Mouse (Mus musculus) midbrain, embryonic 14.5 days (tissue): ENCODE results near the gene Emc6. TPM values are rescaled to one million over a fixed set of nuclear protein-coding genes. Genes with fewer than 3 reads are reported as not detected.
A peak's percentile ranks its signal among the peaks of the same experiment; 100 is the strongest.

Experiments
- ATAC-seq: fragments of 200-750 bp; cut with Nextera tagmentation; 2 replicates; pipeline ENCODE4 v1.8.0; 2017; ENCODE audit warnings: moderate number of reproducible peaks, moderate library complexity; ENCODE audit not compliant: low FRiP score, low TSS enrichment
- DNase-seq: peaks from one replicate; pipeline ENCODE4 v3.0.0-alpha.2; 2015
- H3K27ac ChIP-seq: fragments of 300-500 bp; sonication (generic); replicated peaks from 2 replicates; pipeline ENCODE4 v1.5.1; 2014; ENCODE audit warnings: mild to moderate bottlenecking, low read depth, low read length, moderate library complexity
- H3K27me3 ChIP-seq: fragments of 300-500 bp; sonication (generic); 2 replicates; pipeline ENCODE4 v1.6.1; 2014; ENCODE audit warnings: low read length, control low read depth, mixed read lengths; ENCODE audit not compliant: control insufficient read depth, insufficient read depth
- H3K36me3 ChIP-seq: fragments of 300-500 bp; sonication (generic); 2 replicates; pipeline ENCODE4 v1.6.1; 2014; ENCODE audit warnings: low read length, control low read depth; ENCODE audit not compliant: control insufficient read depth, insufficient read depth
- H3K4me1 ChIP-seq: fragments of 300-500 bp; sonication (generic); 2 replicates; pipeline ENCODE4 v1.6.1; 2014; ENCODE audit warnings: mild to moderate bottlenecking, antibody characterized with exemption, low read length, control low read depth; ENCODE audit not compliant: control insufficient read depth, insufficient read depth
- H3K4me2 ChIP-seq: fragments of 300-500 bp; sonication (generic); 2 replicates; pipeline ENCODE4 v1.6.1; 2014; ENCODE audit warnings: mild to moderate bottlenecking, low read length, moderate library complexity
- H3K4me3 ChIP-seq: fragments of 300-500 bp; sonication (generic); replicated peaks from 2 replicates; pipeline ENCODE4 v1.5.1; 2014; ENCODE audit warnings: low read depth, low read length
- H3K9ac ChIP-seq: fragments of 300-500 bp; sonication (generic); replicated peaks from 2 replicates; pipeline ENCODE4 v1.6.1; 2014; ENCODE audit warnings: mild to moderate bottlenecking, low read length, moderate library complexity
- H3K9me3 ChIP-seq: fragments of 300-500 bp; sonication (generic); 2 replicates; pipeline ENCODE4 v1.6.1; 2016; ENCODE audit warnings: low read length, control low read depth, mixed read lengths; ENCODE audit not compliant: control insufficient read depth
- WGBS: fragments of 180-500 bp; shearing (Covaris S2); extraction: QIAGEN DNeasy Blood & Tissue Kit; methylation state at CpG from one replicate; pipeline ENCODE4 v1.1.7; 2014; 5-methylcytosine and 5-hydroxymethylcytosine counted together
- polyA plus RNA-seq: library from polyadenylated mRNA; unstranded; fragments of >200 nt; fragmentation: Nextera tagmentation; extraction: Ambion mirVana; gene quantifications from 2 replicates; pipeline ENCODE4 v1.2.1, GENCODE M21; 2014

The Emc6 gene
- polyA plus RNA-seq, 1 experiment from 2014 or later = 144 TPM

DNA sequence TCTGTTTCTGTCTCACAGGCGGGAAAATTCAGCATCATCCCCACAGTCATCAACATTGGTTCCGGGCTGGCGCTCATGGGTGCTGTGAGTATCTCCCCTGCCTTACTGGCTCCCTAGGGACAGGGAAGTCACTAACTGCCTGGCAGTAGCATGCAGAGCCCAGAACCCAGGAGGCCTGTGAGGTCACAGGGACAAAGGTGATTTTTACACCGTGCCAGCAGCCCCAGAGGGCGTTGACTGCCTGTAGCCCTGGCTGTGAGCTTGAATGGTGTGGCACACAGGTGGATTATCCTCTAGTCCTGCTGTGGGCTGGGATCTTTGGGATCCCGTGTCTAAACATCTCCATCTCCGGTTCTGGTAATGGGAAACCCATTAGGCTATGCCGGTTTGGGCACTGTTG is 8.8 kb downstream of the Emc6 start:
- 82% methylated on average over 8 of the region's 8 CpGs for WGBS
- no peak for ATAC-seq
- H3K4me2 ChIP-seq = no peak overlapping the region
- H3K36me3 ChIP-seq = 0 out of 2 replicates have a peak, but pooled peaks cover 2% of the 10 kb centered on the region
- no peaks in the 10 kb centered on the region for H3K27me3 ChIP-seq
- H3K4me3 ChIP-seq = no peak overlapping the region
- no peak for DNase-seq
- no peaks in the 10 kb centered on the region for H3K9me3 ChIP-seq
- no peaks in the 10 kb centered on the region for H3K4me1 ChIP-seq
- H3K9ac ChIP-seq = no peak overlapping the region
- no peak overlapping the region for H3K27ac ChIP-seq

DNA sequence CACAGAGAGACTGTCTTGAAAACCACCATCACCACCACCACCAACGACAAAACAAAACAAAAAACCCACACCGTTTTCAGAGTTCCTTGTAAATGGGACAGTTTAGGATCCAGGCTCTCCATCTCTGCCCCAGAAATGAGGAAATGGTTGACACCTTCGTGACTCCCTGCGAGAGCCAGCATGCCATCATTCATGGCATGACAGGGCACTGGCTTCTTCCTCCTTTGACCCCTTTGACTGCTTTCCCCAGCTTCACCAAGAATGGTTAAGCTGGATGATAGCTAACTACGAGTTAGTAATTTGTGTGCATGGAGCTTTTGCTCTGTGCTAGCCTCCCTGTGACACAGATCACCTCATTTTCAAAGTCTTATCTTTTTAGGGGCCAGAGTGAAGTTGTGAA is 14.6 kb downstream of the Emc6 start:
- no peak overlapping the region for H3K27ac ChIP-seq
- no peak for ATAC-seq
- no peaks in the 10 kb centered on the region; the same call in 1 of the 2 replicates for H3K4me1 ChIP-seq
- no peak overlapping the region for H3K9ac ChIP-seq
- H3K4me3 ChIP-seq = no peak overlapping the region
- H3K4me2 ChIP-seq = no peak overlapping the region
- no peaks in the 10 kb centered on the region for H3K36me3 ChIP-seq
- peaks cover 19% of the 10 kb centered on the region for H3K27me3 ChIP-seq
- WGBS = 84% methylated on average over 5 of the region's 5 CpGs
- no peaks in the 10 kb centered on the region for H3K9me3 ChIP-seq
- no peak for DNase-seq

DNA sequence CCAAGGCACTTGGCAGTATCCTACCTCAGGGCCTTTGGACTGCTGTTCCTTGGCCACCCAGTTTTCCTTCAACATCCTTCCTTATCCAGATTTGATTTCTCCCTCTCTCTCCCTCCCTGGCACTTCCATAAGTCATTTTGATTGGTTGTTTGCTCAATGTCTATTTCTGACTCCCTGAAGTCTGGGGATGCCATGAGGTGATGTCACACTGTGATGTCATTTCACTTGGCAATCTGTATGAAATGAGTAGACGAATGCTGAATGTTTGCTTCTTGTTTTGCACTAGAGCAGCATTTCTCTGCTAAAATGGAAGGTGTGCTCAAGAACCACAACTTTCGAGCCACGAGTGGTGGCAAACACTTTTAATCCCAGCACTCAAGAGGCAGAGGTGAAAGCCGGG is 15.2 kb downstream of the Emc6 start:
- WGBS = 84% methylated on average over 4 of the region's 4 CpGs
- DNase-seq (no peak), ATAC-seq (no peak)
- H3K36me3 ChIP-seq = no peaks in the 10 kb centered on the region
- no peak overlapping the region for H3K9ac ChIP-seq
- H3K4me1 ChIP-seq = no peaks in the 10 kb centered on the region; the same call in 1 of the 2 replicates
- no peak overlapping the region for H3K4me3 ChIP-seq
- no peaks in the 10 kb centered on the region for H3K9me3 ChIP-seq
- H3K27me3 ChIP-seq = peaks cover 19% of the 10 kb centered on the region
- no peak overlapping the region for H3K4me2 ChIP-seq
- H3K27ac ChIP-seq = no peak overlapping the region

DNA sequence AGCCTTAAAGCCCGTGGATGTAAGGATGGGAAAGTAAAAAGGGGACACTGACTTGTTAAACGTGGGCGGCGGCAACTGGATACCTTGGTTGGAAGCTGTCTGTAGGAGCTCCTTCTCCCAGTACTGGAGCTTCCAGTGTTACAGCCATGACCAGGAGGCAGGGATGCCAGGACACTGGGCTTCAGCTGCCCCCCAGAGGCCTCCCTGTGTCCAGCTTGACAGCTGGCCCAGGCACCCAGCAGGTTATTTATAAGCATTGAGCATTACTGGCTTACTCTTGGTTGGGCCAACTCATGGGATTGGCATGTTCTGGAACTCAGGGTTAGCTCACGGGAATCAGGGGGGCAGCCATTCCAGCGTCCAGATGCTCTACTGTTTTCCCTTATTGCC is 16.0 kb downstream of the Emc6 start:
- Histone ChIP-seq H3K4me1 (no peaks in the 10 kb centered on the region; the same call in 1 of the 2 replicates), H3K9ac (no peak overlapping the region), H3K4me3 (peak overlapping the region; percentile 38), H3K36me3 (no peaks in the 10 kb centered on the region), H3K27me3 (peaks cover 19% of the 10 kb centered on the region), H3K4me2 (peak overlapping the region; percentile 68), H3K27ac (no peak overlapping the region), H3K9me3 (no peaks in the 10 kb centered on the region)
- no peak for DNase-seq
- WGBS = 33% methylated on average over 6 of the region's 6 CpGs
- ATAC-seq = no peak

DNA sequence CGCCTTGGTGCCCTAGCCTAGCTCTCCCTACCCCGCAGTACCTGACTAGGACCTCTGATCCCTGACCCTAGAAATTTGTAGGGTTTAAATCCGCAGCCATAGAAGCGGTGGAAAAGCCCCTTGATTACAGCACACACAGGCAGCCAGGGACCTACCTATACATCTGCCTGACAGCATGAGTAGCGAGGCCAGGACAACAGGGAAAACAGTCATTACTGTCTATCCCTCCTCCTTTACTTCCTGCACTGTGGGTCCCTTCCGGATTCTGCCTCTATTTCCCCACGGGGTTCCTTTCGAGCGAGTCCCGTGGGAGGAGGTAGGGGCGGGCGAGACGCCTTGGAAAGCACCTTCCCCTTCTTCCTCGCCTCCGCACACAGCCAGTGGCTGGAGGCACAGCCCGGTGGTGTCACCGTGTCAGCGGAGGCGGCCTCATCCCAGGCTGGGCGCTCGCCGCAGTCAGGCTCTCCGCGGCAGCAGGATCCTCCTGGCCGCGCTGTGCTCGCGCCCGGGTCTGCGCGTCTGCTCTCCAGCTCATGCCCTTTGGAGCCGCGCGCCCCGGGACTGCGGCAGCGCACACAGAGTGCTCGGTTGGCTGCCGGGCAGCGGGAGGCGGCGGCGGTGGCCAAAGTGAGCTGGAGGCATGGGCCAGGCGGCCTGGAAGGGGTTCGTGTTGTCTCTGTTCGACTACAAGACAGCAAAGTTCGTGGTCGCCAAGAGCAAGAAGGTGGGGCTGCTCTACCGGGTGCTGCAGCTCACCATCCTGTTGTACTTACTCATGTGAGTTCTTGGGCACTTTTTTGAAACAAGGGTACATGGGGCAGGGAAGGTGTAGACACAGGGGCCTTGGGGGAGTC is 16.7 kb downstream of the Emc6 start, which contains the start of gene P2rx5:
P2rx5 (plus strand) TSS at position 465 of the 854 bp plus-strand sequence.
- Histone ChIP-seq H3K27ac (no peak within 1 kb of the TSS; the same call in 1 of the 2 replicates), H3K36me3 (no peaks in the 10 kb centered on the region), H3K9me3 (no peaks in the 10 kb centered on the region), H3K4me2 (peak within 1 kb of the TSS; percentile 68), H3K27me3 (peaks cover 19% of the 10 kb centered on the region), H3K9ac (peak within 1 kb of the TSS; percentile 43; the same call in 1 of the 2 replicates), H3K4me3 (peak within 1 kb of the TSS; percentile 38), H3K4me1 (no peaks in the 10 kb centered on the region; the same call in 1 of the 2 replicates)
- DNase-seq (peak; percentile 63), ATAC-seq (peak; percentile 40)
- WGBS = 3% methylated on average over 49 of the region's 49 CpGs

DNA sequence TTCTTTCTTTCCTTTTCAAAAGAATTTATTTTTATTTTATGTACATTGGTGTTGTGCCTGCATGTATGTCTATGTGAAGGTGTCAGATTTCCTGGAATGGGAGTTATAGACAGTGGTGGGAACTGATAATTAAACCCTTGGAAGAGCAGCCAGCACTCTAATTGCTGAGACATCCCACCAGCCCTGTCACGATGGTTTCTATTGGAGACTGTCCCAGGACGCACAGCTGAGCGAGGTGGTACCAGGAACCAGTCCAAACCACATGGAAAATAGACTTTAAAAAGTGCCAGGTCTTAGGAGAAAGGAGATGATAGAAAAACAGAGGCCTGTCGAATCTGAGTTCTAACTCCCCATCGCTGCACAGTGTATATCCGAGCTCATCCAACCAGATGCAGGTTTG is 21.8 kb downstream of the Emc6 start:
- 81% methylated on average over 6 of the region's 6 CpGs for WGBS
- Histone ChIP-seq H3K9ac (no peak overlapping the region), H3K27ac (no peak overlapping the region), H3K4me1 (no peaks in the 10 kb centered on the region), H3K27me3 (peaks cover 12% of the 10 kb centered on the region), H3K4me3 (no peak overlapping the region), H3K4me2 (no peak overlapping the region), H3K9me3 (no peaks in the 10 kb centered on the region), H3K36me3 (no peaks in the 10 kb centered on the region)
- ATAC-seq (no peak), DNase-seq (no peak)

DNA sequence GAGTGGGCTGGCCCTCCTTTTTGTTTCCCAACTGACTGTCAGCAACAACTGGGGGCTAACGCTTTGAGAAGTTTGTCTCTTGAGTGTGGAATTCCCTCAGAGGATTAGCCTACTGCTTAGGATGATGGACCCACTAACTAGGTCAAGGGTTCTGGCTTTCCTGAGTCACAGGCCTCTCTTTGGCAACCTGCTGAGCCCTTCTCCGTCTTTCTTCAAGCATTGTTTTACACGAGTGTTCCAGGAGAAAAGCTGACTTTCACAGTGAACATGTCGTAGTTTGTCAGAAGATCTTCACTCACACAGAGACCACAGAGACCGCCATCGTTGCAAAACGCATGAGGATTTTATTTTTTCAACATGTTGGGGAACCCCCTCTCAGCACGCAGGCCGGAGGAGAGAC is 28.6 kb downstream of the Emc6 start:
- Histone ChIP-seq H3K36me3 (no peaks in the 10 kb centered on the region), H3K4me1 (no peaks in the 10 kb centered on the region), H3K27me3 (no peaks in the 10 kb centered on the region), H3K9ac (no peak overlapping the region), H3K9me3 (no peaks in the 10 kb centered on the region), H3K4me2 (no peak overlapping the region), H3K4me3 (no peak overlapping the region), H3K27ac (no peak overlapping the region)
- 66% methylated on average over 9 of the region's 9 CpGs for WGBS
- DNase-seq (no peak), ATAC-seq (no peak)

DNA sequence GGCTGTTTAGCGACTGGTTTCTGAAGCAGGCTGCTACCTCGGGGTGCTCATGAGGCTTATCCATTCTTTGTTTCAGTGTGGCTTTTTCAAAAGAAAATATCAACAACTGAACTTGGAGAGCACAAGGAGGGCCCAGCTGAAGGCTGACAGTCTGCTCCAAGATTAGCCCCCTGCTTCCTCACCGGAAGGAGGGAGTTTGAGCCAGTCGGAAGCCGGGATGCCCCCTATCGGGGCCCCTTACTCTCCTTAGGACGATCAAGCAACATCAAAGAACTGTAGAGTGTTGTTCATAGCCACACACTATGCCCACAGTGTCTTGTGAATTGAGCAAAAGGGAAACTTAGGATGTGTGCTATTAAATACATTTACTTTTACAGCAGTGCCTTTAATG is 29.9 kb downstream of the Emc6 start:
- ATAC-seq (no peak), DNase-seq (no peak)
- H3K27me3 ChIP-seq = no peaks in the 10 kb centered on the region
- WGBS = 50% methylated on average over 7 of the region's 7 CpGs
- H3K4me3 ChIP-seq = no peak overlapping the region
- H3K4me1 ChIP-seq = no peaks in the 10 kb centered on the region
- no peak overlapping the region for H3K9ac ChIP-seq
- no peaks in the 10 kb centered on the region for H3K9me3 ChIP-seq
- no peaks in the 10 kb centered on the region for H3K36me3 ChIP-seq
- no peak overlapping the region for H3K4me2 ChIP-seq
- H3K27ac ChIP-seq = no peak overlapping the region
